Mouse (Mus musculus): ENCODE results near the gene Bcl9.

Gene Bcl9

GRCm38 (mm10) chr3:97234797-97235196 lies 62.9 kb downstream of the Bcl9 start:
- in situ Hi-C loops (cut with MseI, MboI), result no loop called here

- in situ Hi-C loops (cut with MseI, MboI), result no loop called here
These were observed 65.4 kb downstream of the Bcl9 start for GRCm38 (mm10) chr3:97232328-97232727.

- in situ Hi-C loops (cut with MseI, MboI), result no loop called here
These were observed 65.9 kb downstream of the Bcl9 start for GRCm38 (mm10) chr3:97231857-97232256.

- in situ Hi-C loops (cut with MseI, MboI), result no loop called here
These were observed 66.9 kb downstream of the Bcl9 start for GRCm38 (mm10) chr3:97230631-97231404.

GRCm38 (mm10) chr3:97228457-97228856 lies 69.3 kb downstream of the Bcl9 start:
- in situ Hi-C loops (cut with MseI, MboI), result no loop called here

GRCm38 (mm10) chr3:97228020-97228419 lies 69.7 kb downstream of the Bcl9 start:
- in situ Hi-C loops (cut with MseI, MboI), result no loop called here

- in situ Hi-C loops (cut with MseI, MboI), result no loop called here
These were observed 70.3 kb downstream of the Bcl9 start for GRCm38 (mm10) chr3:97227259-97228005.

GRCm38 (mm10) chr3:97226719-97227118 lies 71.0 kb downstream of the Bcl9 start:
- in situ Hi-C loops (cut with MseI, MboI), result no loop called here

- in situ Hi-C loops (cut with MseI, MboI), result no loop called here
These were observed 72.5 kb downstream of the Bcl9 start for GRCm38 (mm10) chr3:97225231-97225630.

- in situ Hi-C loops (cut with MseI, MboI), result no loop called here
These were observed 74.5 kb downstream of the Bcl9 start for GRCm38 (mm10) chr3:97223261-97223660.

GRCm38 (mm10) chr3:97215526-97215925 lies 82.2 kb downstream of the Bcl9 start:
- in situ Hi-C loops (cut with MseI, MboI), result no loop called here

GRCm38 (mm10) chr3:97214439-97214838 lies 83.3 kb downstream of the Bcl9 start:
- in situ Hi-C loops (cut with MseI, MboI), result no loop called here

- in situ Hi-C loops (cut with MseI, MboI), result no loop called here
These were observed 83.8 kb downstream of the Bcl9 start for GRCm38 (mm10) chr3:97213871-97214270.

GRCm38 (mm10) chr3:97211177-97211576 lies 86.5 kb downstream of the Bcl9 start:
- in situ Hi-C loops (cut with MseI, MboI), result no loop called here

- in situ Hi-C loops (cut with MseI, MboI), result no loop called here
These were observed 88.4 kb downstream of the Bcl9 start for GRCm38 (mm10) chr3:97209351-97209750.

- in situ Hi-C loops (cut with MseI, MboI), result no loop called here
These were observed 91.2 kb downstream of the Bcl9 start for GRCm38 (mm10) chr3:97206521-97206920.

- in situ Hi-C loops (cut with MseI, MboI), result loop anchor here in 1 of 2 experiments (5.0 kb wide), 1 partner anchor 133 kb away; no protein-coding TSS in a partner anchor
These were observed 93.8 kb downstream of the Bcl9 start for GRCm38 (mm10) chr3:97203880-97204279.

- in situ Hi-C loops (cut with MseI, MboI), result loop anchor here in 1 of 2 experiments (5.0 kb wide), 1 partner anchor 135 kb away; no protein-coding TSS in a partner anchor
These were observed 95.8 kb downstream of the Bcl9 start for GRCm38 (mm10) chr3:97201943-97202342.

GRCm38 (mm10) chr3:97199261-97199660 lies 98.5 kb downstream of the Bcl9 start:
- in situ Hi-C loops (cut with MseI, MboI), result no loop called here

- in situ Hi-C loops (cut with MseI, MboI), result no loop called here
These were observed 101.1 kb downstream of the Bcl9 start for GRCm38 (mm10) chr3:97196571-97196970.

GRCm38 (mm10) chr3:97185098-97185860 lies 112.4 kb downstream of the Bcl9 start:
- in situ Hi-C loops (cut with MseI, MboI), result loop anchor here (5.0 to 10.0 kb wide), 4 partner anchors 93 to 250 kb away; no protein-coding TSS in a partner anchor

- in situ Hi-C loops (cut with MseI, MboI), result loop anchor here in 1 of 2 experiments (10.0 kb wide), 1 partner anchor 249 kb away; no protein-coding TSS in a partner anchor
These were observed 113.9 kb downstream of the Bcl9 start for GRCm38 (mm10) chr3:97183810-97184209.

Data from mouse trophoblast stem cell (cell line).